Mouse (Mus musculus): ENCODE measurements around the gene Tcstv1. TPM values are rescaled to one million over a fixed set of nuclear protein-coding genes. Genes with fewer than 3 reads are reported as not detected.
"Not testable (repeated sequence)": the region's sequence is repeated elsewhere in the genome, so short reads cannot be mapped to it uniquely, and the experiment has no call there.

Gene Tcstv1
- polyA plus RNA-seq (2014; fragmentation: Nextera tagmentation; extraction: Ambion mirVana): not detected in 2 replicates

- H3K27me3 ChIP-seq (replicated peaks; ENCODE audit: control insufficient read depth, insufficient read depth, low read length); H3K9me3 ChIP-seq (ENCODE audit: control insufficient read depth, low read length); DNase-seq (ENCODE audit: low spot score); H3K9ac ChIP-seq (ENCODE audit: low read length); H3K4me2 ChIP-seq (ENCODE audit: low read length); ATAC-seq (replicated peaks; ENCODE audit: low FRiP score, low TSS enrichment, low read depth); H3K27ac ChIP-seq (ENCODE audit: low read depth); H3K36me3 ChIP-seq (ENCODE audit: control insufficient read depth, insufficient read depth, low read length); H3K4me1 ChIP-seq (replicated peaks; ENCODE audit: control insufficient read depth, insufficient read depth, low read length); H3K4me3 ChIP-seq (ENCODE audit: low read depth, low read length): not testable (repeated sequence)
- 81% methylated on average over 3 of the region's 3 CpGs for WGBS
Measured at GRCm38 (mm10) chr13:119894685-119895084, at the start of gene Tcstv1. TSS of gene Tcstv1 (minus strand) at chr13:119894785.

GRCm38 (mm10) chr13:119929172-119929571 lies 34.6 kb upstream of the Tcstv1 start, which contains the start of gene Gm21761:
TSS of gene Gm21761 (minus strand) at chr13:119929272.
- H3K4me1 ChIP-seq (replicated peaks; ENCODE audit: control insufficient read depth, insufficient read depth, low read length); ATAC-seq (replicated peaks; ENCODE audit: low FRiP score, low TSS enrichment, low read depth); DNase-seq (ENCODE audit: low spot score); H3K9me3 ChIP-seq (ENCODE audit: control insufficient read depth, low read length); H3K27ac ChIP-seq (ENCODE audit: low read depth); H3K4me3 ChIP-seq (ENCODE audit: low read depth, low read length); H3K36me3 ChIP-seq (ENCODE audit: control insufficient read depth, insufficient read depth, low read length); H3K27me3 ChIP-seq (replicated peaks; ENCODE audit: control insufficient read depth, insufficient read depth, low read length); H3K9ac ChIP-seq (ENCODE audit: low read length); H3K4me2 ChIP-seq (ENCODE audit: low read length): not testable (repeated sequence)
- no CpG with 5 or more reads among the region's 5 CpGs for WGBS

- H3K9me3 ChIP-seq (ENCODE audit: control insufficient read depth, low read length); ATAC-seq (replicated peaks; ENCODE audit: low FRiP score, low TSS enrichment, low read depth); H3K9ac ChIP-seq (ENCODE audit: low read length); H3K27me3 ChIP-seq (replicated peaks; ENCODE audit: control insufficient read depth, insufficient read depth, low read length); DNase-seq (ENCODE audit: low spot score); H3K4me2 ChIP-seq (ENCODE audit: low read length); H3K4me1 ChIP-seq (replicated peaks; ENCODE audit: control insufficient read depth, insufficient read depth, low read length); H3K4me3 ChIP-seq (ENCODE audit: low read depth, low read length); H3K36me3 ChIP-seq (ENCODE audit: control insufficient read depth, insufficient read depth, low read length); H3K27ac ChIP-seq (ENCODE audit: low read depth): not testable (repeated sequence)
- 77% methylated on average over 2 of the region's 3 CpGs for WGBS
Measured at GRCm38 (mm10) chr13:119924597-119925340, 30.2 kb upstream of the Tcstv1 start.

GRCm38 (mm10) chr13:119916966-119917722 lies 22.6 kb upstream of the Tcstv1 start:
- ATAC-seq (replicated peaks; ENCODE audit: low FRiP score, low TSS enrichment, low read depth); H3K4me2 ChIP-seq (ENCODE audit: low read length); H3K36me3 ChIP-seq (ENCODE audit: control insufficient read depth, insufficient read depth, low read length); DNase-seq (ENCODE audit: low spot score); H3K9me3 ChIP-seq (ENCODE audit: control insufficient read depth, low read length); H3K27ac ChIP-seq (ENCODE audit: low read depth); H3K9ac ChIP-seq (ENCODE audit: low read length); H3K27me3 ChIP-seq (replicated peaks; ENCODE audit: control insufficient read depth, insufficient read depth, low read length); H3K4me3 ChIP-seq (ENCODE audit: low read depth, low read length); H3K4me1 ChIP-seq (replicated peaks; ENCODE audit: control insufficient read depth, insufficient read depth, low read length): not testable (repeated sequence)
- 75% methylated on average over 4 of the region's 5 CpGs for whole genome bisulfite sequencing

- H3K27ac ChIP-seq (ENCODE audit: low read depth); DNase-seq (ENCODE audit: low spot score); H3K4me1 ChIP-seq (replicated peaks; ENCODE audit: control insufficient read depth, insufficient read depth, low read length); H3K9ac ChIP-seq (ENCODE audit: low read length); H3K36me3 ChIP-seq (ENCODE audit: control insufficient read depth, insufficient read depth, low read length); ATAC-seq (replicated peaks; ENCODE audit: low FRiP score, low TSS enrichment, low read depth); H3K4me3 ChIP-seq (ENCODE audit: low read depth, low read length); H3K27me3 ChIP-seq (replicated peaks; ENCODE audit: control insufficient read depth, insufficient read depth, low read length); H3K9me3 ChIP-seq (ENCODE audit: control insufficient read depth, low read length); H3K4me2 ChIP-seq (ENCODE audit: low read length): not testable (repeated sequence)
- WGBS: 68% methylated on average over 2 of the region's 2 CpGs
Measured at GRCm38 (mm10) chr13:119916449-119916848, 21.9 kb upstream of the Tcstv1 start.

- not testable (repeated sequence) for ATAC-seq (replicated peaks; ENCODE audit: low FRiP score, low TSS enrichment, low read depth)
- WGBS: 58% methylated on average over 4 of the region's 5 CpGs
Measured at GRCm38 (mm10) chr13:119898549-119898948, 4.0 kb upstream of the Tcstv1 start.

GRCm38 (mm10) chr13:119886896-119887295 lies 7.7 kb downstream of the Tcstv1 start:
- H3K27me3 ChIP-seq (replicated peaks; ENCODE audit: control insufficient read depth, insufficient read depth, low read length); H3K9ac ChIP-seq (ENCODE audit: low read length); H3K27ac ChIP-seq (ENCODE audit: low read depth); H3K4me2 ChIP-seq (ENCODE audit: low read length); ATAC-seq (replicated peaks; ENCODE audit: low FRiP score, low TSS enrichment, low read depth); H3K36me3 ChIP-seq (ENCODE audit: control insufficient read depth, insufficient read depth, low read length); H3K4me3 ChIP-seq (ENCODE audit: low read depth, low read length); H3K4me1 ChIP-seq (replicated peaks; ENCODE audit: control insufficient read depth, insufficient read depth, low read length); DNase-seq (ENCODE audit: low spot score); H3K9me3 ChIP-seq (ENCODE audit: control insufficient read depth, low read length): not testable (repeated sequence)
- WGBS: 26% methylated on average over 4 of the region's 4 CpGs

More at GRCm38 (mm10) chr13:119898549-119898948, 4.0 kb upstream of the Tcstv1 start:
- not testable (repeated sequence) for H3K4me1 ChIP-seq (replicated peaks; ENCODE audit: control insufficient read depth, insufficient read depth, low read length); H3K9me3 ChIP-seq (ENCODE audit: control insufficient read depth, low read length); H3K4me2 ChIP-seq (ENCODE audit: low read length); H3K36me3 ChIP-seq (ENCODE audit: control insufficient read depth, insufficient read depth, low read length); DNase-seq (ENCODE audit: low spot score); H3K4me3 ChIP-seq (ENCODE audit: low read depth, low read length); H3K27ac ChIP-seq (ENCODE audit: low read depth); H3K9ac ChIP-seq (ENCODE audit: low read length); H3K27me3 ChIP-seq (replicated peaks; ENCODE audit: control insufficient read depth, insufficient read depth, low read length)

- H3K36me3 ChIP-seq (ENCODE audit: control insufficient read depth, insufficient read depth, low read length); H3K27ac ChIP-seq (ENCODE audit: low read depth); H3K4me1 ChIP-seq (replicated peaks; ENCODE audit: control insufficient read depth, insufficient read depth, low read length); H3K27me3 ChIP-seq (replicated peaks; ENCODE audit: control insufficient read depth, insufficient read depth, low read length); DNase-seq (ENCODE audit: low spot score); H3K9me3 ChIP-seq (ENCODE audit: control insufficient read depth, low read length); H3K9ac ChIP-seq (ENCODE audit: low read length); H3K4me2 ChIP-seq (ENCODE audit: low read length); H3K4me3 ChIP-seq (ENCODE audit: low read depth, low read length); ATAC-seq (replicated peaks; ENCODE audit: low FRiP score, low TSS enrichment, low read depth): not testable (repeated sequence)
- 79% methylated on average over 6 of the region's 7 CpGs for WGBS
Measured at GRCm38 (mm10) chr13:119864395-119864999, 30.1 kb downstream of the Tcstv1 start.

All from intestine, embryonic 14.5 days (tissue).